Mouse (Mus musculus) liver, postnatal 0 days (tissue): Measurements from ENCODE around the gene Gabarap.

Source experiments
- CTCF ChIP-seq: sonication (generic); IDR thresholded peaks from 2 replicates; pipeline ENCODE4 v1.5.1; 2016; ENCODE audit warnings: antibody characterized with exemption, low read depth
- EP300 ChIP-seq: IDR thresholded peaks from 2 replicates; pipeline ENCODE4 v1.6.1; 2016; ENCODE audit warnings: antibody characterized with exemption, low read depth, mild to moderate bottlenecking

GRCm38 (mm10) chr11:70023481-70024150 is 32.7 kb downstream of the Gabarap start:
- TF ChIP-seq CTCF (no peak), EP300 (no peak)
